Mouse (Mus musculus) hematopoietic stem cell, adult 5-6 weeks (primary cell): Measurements from ENCODE around the gene Ghr. TPM values are rescaled to one million over a fixed set of nuclear protein-coding genes. Genes with fewer than 3 reads are reported as not detected.

Experiments
- ATAC-seq, 2 experiments: fragments of 125-278 bp in 1 of 2; replicated peaks in 1 of 2; 2 replicates each; pipeline ENCODE4 v1.8.0; 2016 to 2017; ENCODE audit warnings: inconsistent platforms in 2 of 2, mild to moderate bottlenecking in 2 of 2, moderate number of reproducible peaks in 2 of 2, low read depth in 1 of 2, moderate TSS enrichment in 1 of 2; ENCODE audit not compliant: low FRiP score in 2 of 2, poor library complexity in 2 of 2, severe bottlenecking in 2 of 2, insufficient read depth in 1 of 2, low TSS enrichment in 1 of 2
- total RNA-seq: library from RNA; stranded (forward); fragments of 172-1452, 232-1000 nt; gene quantifications from 2 replicates; pipeline ENCODE4 v1.2.3, GENCODE M21; 2017

Gene Ghr
- total RNA-seq, 1 experiment from 2014 or later: 2.9 TPM

- peak in 1 of 2 experiments; percentile 10; a peak in 1 of 4 replicates for ATAC-seq
Measured at GRCm38 (mm10) chr15:3290435-3290834, 292.9 kb downstream of the Ghr start.

- no peak for ATAC-seq
Measured at GRCm38 (mm10) chr15:3286032-3286431, 297.3 kb downstream of the Ghr start.

- no peak for ATAC-seq
Measured at GRCm38 (mm10) chr15:3281737-3282136, 301.6 kb downstream of the Ghr start.

DNA sequence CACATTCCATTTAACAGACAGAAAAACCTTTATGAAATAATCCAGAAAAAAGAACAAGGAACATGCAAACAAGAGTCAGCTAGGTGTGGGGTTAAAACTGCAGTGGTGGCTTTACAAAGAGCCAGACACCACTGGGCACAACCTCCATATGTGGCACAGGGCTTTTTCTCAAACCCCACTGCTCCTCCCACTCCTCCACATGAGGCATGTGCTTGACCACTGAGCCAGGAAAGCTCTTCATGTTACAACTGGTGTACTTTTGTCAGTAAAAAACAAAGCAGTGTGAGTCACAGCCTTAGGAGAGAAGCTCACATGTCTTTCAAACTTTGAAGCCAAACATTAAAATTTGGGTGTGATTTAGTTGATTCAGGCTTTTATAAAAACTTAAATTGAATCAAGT, 302.1 kb downstream of the Ghr start:
- ATAC-seq: no peak

GRCm38 (mm10) chr15:3279242-3279641, 304.1 kb downstream of the Ghr start:
- no peak for ATAC-seq

GRCm38 (mm10) chr15:3277391-3277790, 305.9 kb downstream of the Ghr start:
- no peak for ATAC-seq

GRCm38 (mm10) chr15:3273191-3273590, 310.1 kb downstream of the Ghr start:
- no peak for ATAC-seq

DNA sequence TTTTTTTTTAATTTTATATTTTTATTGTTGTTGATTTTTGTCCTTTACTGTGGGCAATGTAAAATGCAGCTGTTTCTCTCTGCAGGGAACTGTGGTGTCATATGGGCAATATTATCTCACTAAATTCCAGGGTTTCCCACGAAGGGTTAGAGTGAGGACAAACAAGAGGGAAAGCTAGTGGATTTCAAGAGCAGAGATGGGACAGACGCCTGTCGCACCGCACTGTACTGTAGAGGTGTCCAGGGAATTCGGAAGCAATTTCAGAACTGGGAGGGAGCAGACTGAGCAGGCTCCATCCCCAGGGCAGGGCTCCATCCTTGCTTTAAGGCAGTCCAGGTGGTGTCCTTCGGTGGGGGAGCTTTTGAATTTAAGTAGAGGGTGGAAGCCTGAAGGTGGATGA, 312.1 kb downstream of the Ghr start:
- ATAC-seq: peak in 1 of 2 experiments; percentile 29; a peak in 2 of 4 replicates

DNA sequence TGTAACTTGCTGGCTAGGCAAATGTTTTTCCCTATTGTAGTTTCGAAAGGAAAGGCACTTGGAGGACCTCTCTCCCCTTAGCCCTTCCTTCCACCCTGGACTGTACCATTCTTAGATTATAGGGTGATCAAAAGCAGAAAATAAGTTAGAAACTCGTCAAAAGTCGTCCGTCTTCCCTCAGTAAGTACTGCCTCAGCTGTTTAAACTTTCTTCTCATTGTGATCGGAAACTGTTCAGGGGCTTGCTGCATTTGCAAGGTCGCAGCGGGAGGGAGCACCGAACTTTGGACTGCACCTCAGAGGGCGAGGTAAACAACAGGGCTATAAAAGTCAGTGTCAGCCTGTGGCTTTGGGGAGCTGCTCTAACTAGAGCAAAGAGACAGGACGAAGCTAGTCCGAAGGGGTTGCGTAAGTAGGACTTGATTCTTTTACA, 312.6 kb downstream of the Ghr start:
- ATAC-seq: peak; percentile 91 to 92

DNA sequence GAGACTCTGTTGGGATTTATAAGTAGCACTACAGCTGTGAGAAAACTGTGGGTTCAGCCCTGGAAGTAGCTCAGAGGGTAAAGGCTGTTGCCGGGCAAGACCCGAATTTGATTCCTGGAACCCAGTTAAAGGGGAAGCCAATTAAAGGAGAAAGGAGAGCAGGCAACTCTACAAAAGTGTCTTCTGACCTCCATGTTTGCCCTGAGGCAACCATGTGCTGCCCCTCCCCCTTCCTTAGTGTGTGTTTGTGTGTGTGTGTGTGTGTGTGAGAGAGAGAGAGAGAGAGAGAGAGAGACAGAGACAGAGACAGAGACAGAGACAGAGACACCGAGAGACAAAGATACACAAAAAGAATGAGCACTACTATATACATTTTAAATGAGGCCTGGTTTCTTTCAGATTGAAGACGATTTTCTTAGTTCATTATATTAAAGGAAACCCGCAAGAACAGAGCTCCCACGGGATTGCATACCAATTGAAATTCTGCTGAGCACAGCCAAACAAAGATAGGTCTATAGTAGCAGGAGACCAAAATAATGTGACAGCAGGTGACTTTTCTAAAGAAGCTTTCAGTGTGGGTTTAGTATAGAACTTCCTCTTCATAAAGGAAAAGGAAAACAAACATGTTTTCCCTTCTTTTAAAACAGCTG, 313.2 kb downstream of the Ghr start:
- ATAC-seq: peak; percentile 28 to 46

GRCm38 (mm10) chr15:3269496-3269895, 313.8 kb downstream of the Ghr start:
- ATAC-seq: no peak

DNA sequence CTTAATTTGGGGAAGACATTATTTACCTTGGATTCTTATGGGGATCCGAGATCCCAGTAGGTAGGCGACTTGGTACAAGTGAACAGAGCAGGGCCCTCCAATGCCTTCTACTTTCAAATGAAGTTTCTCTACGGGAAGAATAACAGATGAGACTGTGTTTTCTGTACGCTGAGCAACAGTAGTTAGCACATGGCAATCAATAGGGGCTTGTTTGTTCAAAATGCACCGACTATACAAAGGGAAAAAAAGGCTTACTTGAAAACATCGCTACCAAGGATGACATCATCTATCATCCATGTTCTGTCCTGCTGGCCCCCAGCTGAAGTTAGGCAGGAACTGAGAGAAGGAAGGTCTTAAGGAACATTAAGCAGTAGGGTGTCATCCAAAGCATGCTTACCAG, 315.0 kb downstream of the Ghr start, which contains the start of gene Selenop:
Selenop (plus strand) TSS at position 301 of the 400 bp plus-strand sequence.
- no peak for ATAC-seq
